Mouse (Mus musculus) E14TG2a.4 (cell line): ENCODE measurements at regions not wholly inside any gene's neighbourhood (a gene's known extent, or its start where the extent isn't known, plus 50 kb on each side); places are given as distances from the start of the nearest gene placed in this dataset.

Experiments
- H3K27me3 ChIP-seq: 2 replicates; pipeline ENCODE4 v1.6.1; 2014; ENCODE audit warnings: low read length, control low read depth; ENCODE audit not compliant: insufficient read depth
- H3K36me3 ChIP-seq: 2 replicates; pipeline ENCODE4 v1.6.1; 2014; ENCODE audit warnings: low read length, control low read depth; ENCODE audit not compliant: insufficient read depth
- H3K4me1 ChIP-seq: replicated peaks from 2 replicates; pipeline ENCODE4 v1.6.1; 2014; ENCODE audit warnings: low read depth, low read length, control low read depth
- H3K4me3 ChIP-seq: replicated peaks from 2 replicates; pipeline ENCODE4 v1.5.1; 2014; ENCODE audit warnings: mild to moderate bottlenecking, low read length
- H3K9me3 ChIP-seq: 2 replicates; pipeline ENCODE4 v1.6.1; 2014; ENCODE audit warnings: low read length, control low read depth
- CTCF ChIP-seq: conservative IDR thresholded peaks from 2 replicates; pipeline ENCODE4 v1.5.1; 2014; ENCODE audit warnings: low read length
- NANOG ChIP-seq: IDR thresholded peaks from 2 replicates; pipeline ENCODE4 v1.6.1; 2014; ENCODE audit warnings: borderline replicate concordance, low read length, mixed read lengths
- POU5F1 ChIP-seq: IDR thresholded peaks from 2 replicates; pipeline ENCODE4 v1.6.1; 2014; ENCODE audit warnings: low read length, borderline replicate concordance

- H3K27me3 ChIP-seq: no peaks in the 10 kb centered on the region
- H3K4me1 ChIP-seq: no peaks in the 10 kb centered on the region
- TF ChIP-seq NANOG (no peak), CTCF (no peak), POU5F1 (no peak)
- H3K9me3 ChIP-seq: peaks cover 10% of the 10 kb centered on the region; the same call in 1 of the 2 replicates
- no peak overlapping the region for H3K4me3 ChIP-seq
- no peaks in the 10 kb centered on the region for H3K36me3 ChIP-seq
These were observed 110.9 kb downstream of the Ndufa4 start for GRCm38 (mm10) chr6:11796361-11796760.

DNA sequence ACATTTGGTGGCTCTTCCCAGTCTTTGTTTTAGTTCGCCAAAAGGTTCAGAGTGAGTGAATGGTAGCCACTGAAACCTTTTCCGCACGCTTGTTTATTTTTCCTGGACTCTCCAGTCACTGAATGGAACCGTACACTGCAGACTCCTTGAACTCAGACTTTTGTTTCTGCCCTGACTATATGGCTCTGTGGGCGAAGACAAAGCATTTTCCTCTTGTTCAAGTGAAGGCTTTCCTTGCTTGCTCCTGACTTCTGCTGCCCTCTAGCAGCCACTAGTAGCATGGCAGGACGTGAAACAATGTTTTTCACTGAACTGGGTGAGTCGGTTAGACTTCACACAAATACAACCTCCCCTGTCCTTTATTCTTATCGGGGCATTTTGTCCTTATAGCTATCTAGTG lies 113.9 kb downstream of the Ndufa4 start:
- H3K36me3 ChIP-seq: no peaks in the 10 kb centered on the region
- no peaks in the 10 kb centered on the region for H3K4me1 ChIP-seq
- peaks cover 10% of the 10 kb centered on the region; the same call in 1 of the 2 replicates for H3K9me3 ChIP-seq
- TF ChIP-seq POU5F1: no peak
- no peak for TF ChIP-seq NANOG
- TF ChIP-seq CTCF: peak; percentile 70
- no peaks in the 10 kb centered on the region for H3K27me3 ChIP-seq
- no peak overlapping the region for H3K4me3 ChIP-seq

DNA sequence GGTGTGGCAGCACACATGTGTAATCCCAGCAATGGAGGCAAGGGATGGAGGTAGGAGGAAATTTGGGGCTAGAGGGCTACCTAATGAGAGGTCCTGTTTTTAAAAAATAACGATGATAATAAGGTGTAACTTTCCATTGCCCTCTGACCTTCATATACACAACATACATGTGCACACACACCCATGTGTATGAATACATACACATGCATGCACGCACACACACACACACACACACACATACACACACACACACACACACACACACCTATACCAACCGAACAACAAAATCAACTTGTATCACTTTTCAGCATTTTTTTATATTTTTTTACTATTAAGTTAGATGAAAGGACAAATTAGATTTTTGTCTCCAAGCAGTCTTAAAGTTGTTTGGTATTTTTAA lies 115.1 kb downstream of the Ndufa4 start:
- Histone ChIP-seq H3K4me1 (no peaks in the 10 kb centered on the region), H3K4me3 (no peak overlapping the region), H3K36me3 (no peaks in the 10 kb centered on the region), H3K27me3 (no peaks in the 10 kb centered on the region), H3K9me3 (peaks cover 10% of the 10 kb centered on the region; the same call in 1 of the 2 replicates)
- no peak for TF ChIP-seq POU5F1
- TF ChIP-seq CTCF: no peak
- TF ChIP-seq NANOG: no peak

- no peaks in the 10 kb centered on the region for H3K36me3 ChIP-seq
- peaks cover 10% of the 10 kb centered on the region; the same call in 1 of the 2 replicates for H3K9me3 ChIP-seq
- no peaks in the 10 kb centered on the region for H3K27me3 ChIP-seq
- no peaks in the 10 kb centered on the region for H3K4me1 ChIP-seq
- no peak overlapping the region for H3K4me3 ChIP-seq
- TF ChIP-seq NANOG: no peak
- TF ChIP-seq POU5F1: no peak
- no peak for TF ChIP-seq CTCF
These were observed 116.2 kb downstream of the Ndufa4 start for GRCm38 (mm10) chr6:11791056-11791455.

DNA sequence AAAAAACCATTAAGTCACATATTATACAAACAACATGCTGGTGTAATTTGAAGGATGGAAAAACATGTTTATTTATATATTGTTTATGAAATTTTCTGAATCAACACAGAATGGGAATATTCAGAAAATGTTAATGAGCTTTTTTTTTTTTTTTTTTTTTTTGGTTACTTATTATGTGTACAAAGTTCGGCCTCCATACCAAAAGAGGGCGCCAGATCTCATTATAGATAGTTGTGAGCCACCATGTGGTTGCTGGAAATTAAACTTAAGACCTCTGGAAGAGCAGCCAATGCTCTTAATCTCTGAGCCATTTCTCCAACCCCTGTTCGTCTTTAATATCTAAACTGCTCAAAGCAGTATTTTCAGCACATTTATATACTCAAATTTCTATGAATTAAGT lies 133.3 kb downstream of the Ndufa4 start:
- Histone ChIP-seq H3K4me3 (no peak overlapping the region), H3K4me1 (no peaks in the 10 kb centered on the region), H3K9me3 (no peaks in the 10 kb centered on the region), H3K27me3 (no peaks in the 10 kb centered on the region), H3K36me3 (no peaks in the 10 kb centered on the region)
- no peak for TF ChIP-seq NANOG
- TF ChIP-seq CTCF: peak; percentile 16; the same call in 1 of the 2 replicates

DNA sequence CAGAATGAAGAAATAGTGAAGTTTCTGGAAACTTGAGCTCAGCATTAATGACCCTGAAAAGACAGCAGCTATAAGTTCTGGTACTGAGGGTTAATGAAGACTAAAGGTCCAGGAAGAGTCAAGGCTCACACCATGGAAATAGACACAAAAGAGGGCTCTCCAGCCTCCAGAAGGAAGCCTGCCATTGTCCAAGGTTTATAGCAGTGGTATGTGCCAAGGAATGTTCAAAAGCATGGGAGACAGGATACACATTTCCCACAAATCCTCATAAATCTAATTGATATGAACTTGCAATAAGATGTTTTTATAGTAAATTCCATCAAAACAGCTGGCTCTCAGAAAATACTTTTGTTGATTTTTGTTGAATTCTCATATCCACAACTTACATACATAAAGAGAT lies 144.4 kb downstream of the Ndufa4 start:
- H3K9me3 ChIP-seq: no peaks in the 10 kb centered on the region
- H3K36me3 ChIP-seq: no peaks in the 10 kb centered on the region
- no peak overlapping the region for H3K4me3 ChIP-seq
- no peaks in the 10 kb centered on the region for H3K4me1 ChIP-seq
- no peak for TF ChIP-seq CTCF
- no peak for TF ChIP-seq NANOG
- TF ChIP-seq POU5F1: no peak
- H3K27me3 ChIP-seq: no peaks in the 10 kb centered on the region

DNA sequence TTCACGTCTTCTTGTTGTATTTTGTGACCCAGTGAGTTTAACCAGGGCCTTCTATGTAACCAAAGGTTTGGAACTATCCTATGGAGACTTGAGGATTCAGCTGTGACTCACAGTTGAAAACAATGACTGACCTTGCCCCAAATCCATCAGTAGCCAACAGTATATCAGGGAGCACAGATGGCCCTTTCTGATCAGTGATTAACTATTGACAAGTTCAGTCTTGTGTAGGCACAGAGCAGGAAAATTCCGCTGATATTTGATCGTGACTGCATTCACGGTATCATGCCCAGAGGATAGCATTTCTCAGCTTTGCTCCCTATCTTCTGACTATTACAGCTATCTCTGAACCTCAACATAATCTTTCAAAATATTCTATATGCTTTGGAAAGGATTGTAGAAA lies 169.6 kb downstream of the Ndufa4 start:
- Histone ChIP-seq H3K4me3 (no peak overlapping the region), H3K4me1 (no peaks in the 10 kb centered on the region), H3K9me3 (no peaks in the 10 kb centered on the region), H3K27me3 (no peaks in the 10 kb centered on the region), H3K36me3 (no peaks in the 10 kb centered on the region)
- TF ChIP-seq CTCF (no peak), POU5F1 (no peak), NANOG (no peak)

DNA sequence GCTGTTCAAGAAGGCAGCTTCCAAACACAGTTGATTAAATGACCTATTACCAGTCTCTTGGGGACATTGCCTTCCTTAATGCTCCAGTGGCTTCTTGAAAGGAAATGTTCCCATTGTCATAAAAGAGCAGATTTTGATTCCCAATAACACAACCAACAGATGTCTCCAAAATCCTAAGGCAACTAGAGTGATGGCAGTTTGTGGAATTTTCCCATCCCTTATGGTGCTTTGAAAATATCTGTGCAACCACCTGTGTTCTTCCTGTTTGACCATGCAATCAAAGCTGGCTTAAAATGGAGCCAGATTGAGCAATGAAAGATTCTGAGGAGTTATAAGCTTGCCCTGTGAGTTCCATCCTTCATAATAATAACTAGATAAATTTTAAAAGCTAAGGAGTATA lies 176.2 kb downstream of the Ndufa4 start:
- TF ChIP-seq CTCF: no peak
- TF ChIP-seq NANOG: no peak
- TF ChIP-seq POU5F1: no peak
- no peaks in the 10 kb centered on the region for H3K27me3 ChIP-seq
- no peaks in the 10 kb centered on the region for H3K9me3 ChIP-seq
- no peak overlapping the region for H3K4me3 ChIP-seq
- H3K36me3 ChIP-seq: no peaks in the 10 kb centered on the region
- no peaks in the 10 kb centered on the region for H3K4me1 ChIP-seq

DNA sequence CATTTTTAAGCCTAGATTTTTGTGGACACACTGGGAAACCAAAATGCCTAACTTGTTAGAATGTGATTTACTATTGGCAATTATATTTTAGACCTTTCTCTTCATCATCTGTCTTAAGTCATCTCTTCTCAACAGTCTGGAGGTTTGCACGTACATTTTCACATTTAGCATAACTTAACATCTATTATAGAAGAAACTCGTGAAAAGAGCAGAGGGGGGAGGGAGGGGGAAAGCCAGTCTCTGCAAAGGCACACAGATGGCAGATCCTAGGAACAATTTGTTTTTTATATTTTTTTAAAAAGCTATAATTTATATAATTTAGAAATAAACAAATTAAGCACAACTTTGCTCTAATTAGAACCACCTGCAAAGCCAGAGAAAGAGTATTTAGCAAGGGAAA lies 176.6 kb downstream of the Ndufa4 start:
- H3K4me1 ChIP-seq: no peaks in the 10 kb centered on the region
- H3K4me3 ChIP-seq: no peak overlapping the region
- no peaks in the 10 kb centered on the region for H3K36me3 ChIP-seq
- H3K9me3 ChIP-seq: no peaks in the 10 kb centered on the region
- TF ChIP-seq NANOG (no peak), POU5F1 (no peak), CTCF (no peak)
- H3K27me3 ChIP-seq: no peaks in the 10 kb centered on the region
